Mouse (Mus musculus) hindbrain, embryonic 11.5 days (tissue): ENCODE results near the gene Ubr7. TPM values are rescaled to one million over a fixed set of nuclear protein-coding genes. Genes with fewer than 3 reads are reported as not detected.

Experiments
- ATAC-seq: fragments of 200-750 bp; cut with Nextera tagmentation; 2 replicates; pipeline ENCODE4 v1.8.0; 2017; ENCODE audit warnings: mild to moderate bottlenecking, moderate TSS enrichment, moderate library complexity; ENCODE audit not compliant: low FRiP score
- DNase-seq: peaks from one replicate; pipeline ENCODE4 v3.0.0-alpha.2; 2015; ENCODE audit warnings: low spot score
- H3K27ac ChIP-seq: fragments of 300-500 bp; sonication (generic); 2 replicates; pipeline ENCODE4 v1.5.1; 2014; ENCODE audit warnings: mild to moderate bottlenecking, low read depth, low read length
- H3K27me3 ChIP-seq: fragments of 300-500 bp; sonication (generic); 2 replicates; pipeline ENCODE4 v1.6.1; 2014; ENCODE audit warnings: mild to moderate bottlenecking, low read length, moderate library complexity, mixed read lengths; ENCODE audit not compliant: control insufficient read depth, insufficient read depth
- H3K36me3 ChIP-seq: fragments of 300-500 bp; sonication (generic); 2 replicates; pipeline ENCODE4 v1.6.1; 2014; ENCODE audit warnings: mild to moderate bottlenecking, low read length, moderate library complexity, mixed read lengths; ENCODE audit not compliant: control insufficient read depth, insufficient read depth
- H3K4me1 ChIP-seq: fragments of 300-500 bp; sonication (generic); replicated peaks from 2 replicates; pipeline ENCODE4 v1.6.1; 2014; ENCODE audit warnings: low read length, mixed read lengths; ENCODE audit not compliant: control insufficient read depth, insufficient read depth
- H3K4me2 ChIP-seq: fragments of 300-500 bp; sonication (generic); replicated peaks from 2 replicates; pipeline ENCODE4 v1.6.1; 2014; ENCODE audit warnings: mild to moderate bottlenecking, low read depth, low read length
- H3K4me3 ChIP-seq: fragments of 300-500 bp; sonication (generic); 2 replicates; pipeline ENCODE4 v1.5.1; 2014; ENCODE audit warnings: low read depth, low read length
- H3K9ac ChIP-seq: fragments of 300-500 bp; sonication (generic); 2 replicates; pipeline ENCODE4 v1.6.1; 2014; ENCODE audit warnings: low read depth, low read length
- H3K9me3 ChIP-seq: fragments of 300-500 bp; sonication (generic); 2 replicates; pipeline ENCODE4 v1.6.1; 2016; ENCODE audit warnings: low read length; ENCODE audit not compliant: control insufficient read depth
- WGBS: fragments of 180-500 bp; shearing (Covaris S2); extraction: QIAGEN DNeasy Blood & Tissue Kit; methylation state at CpG from one replicate; pipeline ENCODE4 v1.1.7; 2014; 5-methylcytosine and 5-hydroxymethylcytosine counted together
- polyA plus RNA-seq: library from polyadenylated mRNA; unstranded; fragments of >200 nt; fragmentation: Nextera tagmentation; extraction: Ambion mirVana; gene quantifications from 2 replicates; pipeline ENCODE4 v1.2.1, GENCODE M21; 2014

The Ubr7 gene
- polyA plus RNA-seq, 1 experiment from 2014 or later, result 58.8 TPM

DNA sequence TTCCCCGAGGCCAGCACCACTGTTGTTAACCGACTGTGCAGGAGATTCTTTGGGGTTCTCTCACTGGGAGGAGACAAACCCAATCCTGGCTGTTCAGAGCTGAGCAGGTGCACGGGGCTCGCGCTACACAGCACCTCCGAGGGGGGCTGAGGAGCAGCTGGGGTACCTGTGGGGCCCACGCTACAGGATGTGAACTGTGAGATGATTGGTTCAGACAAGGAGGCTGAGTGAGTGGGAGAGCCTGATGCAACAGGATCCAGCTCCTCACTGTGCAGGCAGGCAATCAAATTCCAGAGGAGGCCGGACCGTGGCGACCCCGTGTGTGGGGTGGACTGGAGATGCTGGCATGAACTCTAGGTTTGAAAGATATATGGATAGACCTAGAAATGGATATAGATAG is 35.3 kb upstream of the Ubr7 start:
- ATAC-seq, result no peak
- H3K4me1 ChIP-seq, result no peaks in the 10 kb centered on the region
- H3K9ac ChIP-seq, result no peak overlapping the region
- no peak overlapping the region for H3K4me2 ChIP-seq
- 53% methylated on average over 11 of the region's 11 CpGs for WGBS
- H3K9me3 ChIP-seq, result no peaks in the 10 kb centered on the region
- no peak overlapping the region for H3K4me3 ChIP-seq
- no peaks in the 10 kb centered on the region for H3K27me3 ChIP-seq
- DNase-seq, result no peak
- H3K36me3 ChIP-seq, result no peaks in the 10 kb centered on the region
- H3K27ac ChIP-seq, result no peak overlapping the region

DNA sequence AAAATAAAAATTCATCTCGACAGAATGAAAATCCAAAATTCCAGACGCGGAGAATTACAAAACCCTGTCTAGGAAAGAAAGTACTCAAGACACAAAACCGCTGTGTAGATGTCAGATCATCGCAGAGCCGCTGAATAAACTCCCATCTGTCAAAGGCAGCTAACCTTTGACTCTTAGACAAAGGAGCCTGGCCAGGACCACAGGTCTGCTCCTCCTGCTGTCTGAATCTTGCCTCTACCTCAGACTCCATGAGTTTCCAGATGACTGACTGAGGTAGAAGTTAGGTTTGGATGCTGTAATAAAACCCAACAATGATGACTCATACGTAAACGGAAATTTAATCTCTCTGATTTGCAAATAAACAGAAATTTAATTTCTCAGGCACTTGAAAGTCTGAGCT is 34.8 kb upstream of the Ubr7 start:
- ATAC-seq (no peak), DNase-seq (no peak)
- Histone ChIP-seq H3K9me3 (no peaks in the 10 kb centered on the region), H3K27me3 (no peaks in the 10 kb centered on the region), H3K4me3 (no peak overlapping the region), H3K27ac (no peak overlapping the region), H3K4me1 (no peaks in the 10 kb centered on the region), H3K9ac (no peak overlapping the region), H3K4me2 (no peak overlapping the region), H3K36me3 (no peaks in the 10 kb centered on the region)
- WGBS, result 56% methylated on average over 8 of the region's 8 CpGs

- Histone ChIP-seq H3K4me2 (no peak overlapping the region), H3K27me3 (no peaks in the 10 kb centered on the region), H3K27ac (no peak overlapping the region), H3K4me3 (no peak overlapping the region), H3K36me3 (no peaks in the 10 kb centered on the region), H3K4me1 (no peaks in the 10 kb centered on the region), H3K9ac (no peak overlapping the region), H3K9me3 (no peaks in the 10 kb centered on the region)
- WGBS, result 81% methylated on average over 6 of the region's 6 CpGs
- DNase-seq (no peak), ATAC-seq (no peak)
These were observed 33.9 kb upstream of the Ubr7 start for GRCm38 (mm10) chr12:102723861-102724260.

DNA sequence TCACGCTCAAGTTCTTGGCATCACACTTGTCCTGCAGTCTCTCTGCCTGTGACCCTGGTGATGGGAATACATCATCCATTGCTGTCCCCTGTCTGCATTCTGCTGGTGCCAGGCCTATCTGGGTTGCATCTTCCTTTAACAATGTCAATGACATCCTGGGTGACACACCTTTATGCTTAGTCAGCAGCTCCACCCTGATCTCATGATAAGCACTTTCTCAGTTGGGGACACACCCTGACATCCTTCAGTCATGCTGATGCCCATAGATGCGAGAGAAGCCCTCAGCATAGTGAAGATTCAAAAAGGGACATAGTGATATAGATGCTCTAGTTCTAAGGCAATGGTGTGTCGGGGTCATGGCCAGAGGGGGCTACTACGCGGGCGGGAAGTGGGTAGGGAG is 32.6 kb upstream of the Ubr7 start:
- Histone ChIP-seq H3K4me1 (no peaks in the 10 kb centered on the region), H3K4me3 (no peak overlapping the region), H3K9me3 (no peaks in the 10 kb centered on the region), H3K4me2 (no peak overlapping the region), H3K36me3 (no peaks in the 10 kb centered on the region), H3K27me3 (no peaks in the 10 kb centered on the region), H3K9ac (no peak overlapping the region), H3K27ac (no peak overlapping the region)
- ATAC-seq (no peak), DNase-seq (no peak)
- 93% methylated on average over 6 of the region's 6 CpGs for WGBS

DNA sequence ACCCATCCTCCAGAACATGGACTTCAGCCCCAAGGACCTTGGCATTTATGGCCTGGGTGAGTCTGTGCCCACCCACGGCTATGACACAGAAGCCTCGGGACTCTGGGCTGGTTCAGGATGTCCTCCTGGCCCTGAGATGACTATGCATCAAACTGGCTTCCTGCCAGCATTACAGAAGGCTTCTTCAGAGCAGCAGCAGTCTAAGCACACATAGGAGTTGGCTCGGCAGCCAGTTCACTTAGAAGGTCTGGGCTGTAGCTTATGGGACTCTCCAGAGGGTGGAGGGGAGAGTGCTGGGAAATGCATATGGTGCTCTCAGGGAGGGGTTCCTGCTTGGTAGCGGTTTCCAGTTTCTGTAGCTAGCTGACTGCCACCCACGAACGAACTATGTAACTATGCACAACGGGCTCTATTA is 32.0 kb upstream of the Ubr7 start:
- no peak for ATAC-seq
- peaks cover 2% of the 10 kb centered on the region; the same call in 1 of the 2 replicates for H3K4me1 ChIP-seq
- no peak overlapping the region for H3K27ac ChIP-seq
- no peaks in the 10 kb centered on the region for H3K9me3 ChIP-seq
- DNase-seq, result no peak
- no peaks in the 10 kb centered on the region for H3K36me3 ChIP-seq
- H3K4me3 ChIP-seq, result no peak overlapping the region
- H3K27me3 ChIP-seq, result no peaks in the 10 kb centered on the region
- 76% methylated on average over 7 of the region's 7 CpGs for WGBS
- H3K4me2 ChIP-seq, result no peak overlapping the region
- no peak overlapping the region for H3K9ac ChIP-seq

DNA sequence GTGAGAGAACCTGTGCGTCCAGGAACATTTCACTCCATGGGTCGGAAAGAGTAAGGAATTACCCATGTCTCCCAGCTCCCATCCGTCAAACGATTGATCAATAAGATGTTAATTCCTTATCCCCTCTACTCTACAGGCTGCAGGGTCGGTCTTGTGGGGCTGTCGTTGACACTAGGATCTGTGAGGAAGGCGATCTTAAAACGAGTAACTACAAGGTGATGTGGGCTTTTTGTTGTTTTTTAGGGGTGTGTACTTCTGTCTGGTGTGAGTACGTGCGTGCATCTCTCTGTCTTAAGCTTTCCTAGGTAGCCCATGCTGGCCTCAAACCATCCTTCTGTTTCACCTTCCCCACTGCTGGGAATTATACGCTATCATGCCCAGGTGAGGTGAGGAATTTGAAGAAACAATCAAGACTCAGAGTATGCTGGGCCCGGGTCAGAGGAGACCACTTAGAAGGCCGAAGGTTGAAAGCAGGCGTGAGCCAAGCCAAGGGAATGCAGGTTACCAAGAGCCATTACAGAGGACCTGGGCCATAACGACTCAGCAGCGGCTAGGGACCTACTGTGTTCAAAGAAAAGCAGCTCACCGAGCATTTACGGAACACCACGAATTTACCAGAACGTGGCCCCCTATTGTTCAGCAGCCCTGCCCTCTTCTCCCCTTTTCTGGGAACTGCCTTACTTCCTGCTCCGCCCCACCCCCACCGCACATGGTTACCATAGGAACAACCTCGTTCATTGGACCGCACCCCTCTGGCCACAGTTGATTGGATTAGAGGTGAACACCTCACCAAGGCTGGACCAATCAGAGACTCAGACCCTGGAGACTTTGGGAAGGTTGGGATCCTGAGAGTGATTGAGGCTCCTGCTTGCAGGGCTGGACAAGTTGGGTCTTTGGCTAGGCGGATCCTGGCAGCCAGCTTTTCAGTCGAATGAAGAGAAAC is 27.6 kb upstream of the Ubr7 start:
- Histone ChIP-seq H3K4me1 (peaks cover 7% of the 10 kb centered on the region; the same call in 1 of the 2 replicates), H3K9ac (peak overlapping the region; percentile 24; the same call in 1 of the 2 replicates), H3K27me3 (no peaks in the 10 kb centered on the region), H3K9me3 (no peaks in the 10 kb centered on the region), H3K27ac (peak overlapping the region; percentile 93), H3K4me3 (no peak overlapping the region), H3K4me2 (peak overlapping the region; percentile 26), H3K36me3 (no peaks in the 10 kb centered on the region)
- peak; percentile 92 for DNase-seq
- WGBS, result 30% methylated on average over 26 of the region's 26 CpGs
- ATAC-seq, result peak; percentile 98

GRCm38 (mm10) chr12:102730798-102731619 is 26.8 kb upstream of the Ubr7 start:
- H3K4me1 ChIP-seq, result peaks cover 7% of the 10 kb centered on the region; the same call in 1 of the 2 replicates
- H3K27me3 ChIP-seq, result no peaks in the 10 kb centered on the region
- DNase-seq (peak; percentile 36), ATAC-seq (peak; percentile 68)
- WGBS, result 30% methylated on average over 16 of the region's 16 CpGs
- peak overlapping the region; percentile 26 for H3K4me2 ChIP-seq
- H3K36me3 ChIP-seq, result no peaks in the 10 kb centered on the region
- peak overlapping the region; percentile 93 for H3K27ac ChIP-seq
- H3K4me3 ChIP-seq, result no peak overlapping the region
- no peaks in the 10 kb centered on the region for H3K9me3 ChIP-seq
- H3K9ac ChIP-seq, result 0 out of 2 replicates have a peak overlapping the region, but pooled peaks have one; percentile 12

- H3K27me3 ChIP-seq, result no peaks in the 10 kb centered on the region
- H3K4me3 ChIP-seq, result no peak overlapping the region
- H3K27ac ChIP-seq, result no peak overlapping the region
- no peak overlapping the region for H3K9ac ChIP-seq
- ATAC-seq (no peak), DNase-seq (peak; percentile 78)
- WGBS, result 14% methylated on average over 4 of the region's 5 CpGs
- H3K4me2 ChIP-seq, result no peak overlapping the region
- H3K36me3 ChIP-seq, result no peaks in the 10 kb centered on the region
- H3K4me1 ChIP-seq, result peaks cover 7% of the 10 kb centered on the region; the same call in 1 of the 2 replicates
- H3K9me3 ChIP-seq, result no peaks in the 10 kb centered on the region
These were observed 24.4 kb upstream of the Ubr7 start for GRCm38 (mm10) chr12:102733381-102733780.
